Mouse (Mus musculus) hindbrain, postnatal 0 days (tissue): Measurements from ENCODE around the gene Catsperz. TPM values are rescaled to one million over a fixed set of nuclear protein-coding genes. Genes with fewer than 3 reads are reported as not detected.

ENCODE experiments used
- ATAC-seq: fragments of 200-750 bp; cut with Nextera tagmentation; 2 replicates; pipeline ENCODE4 v1.8.0; 2017; ENCODE audit warnings: mild to moderate bottlenecking, moderate TSS enrichment, moderate library complexity
- DNase-seq: peaks from one replicate; pipeline ENCODE4 v3.0.0-alpha.2; 2015; ENCODE audit warnings: low spot score
- H3K27ac ChIP-seq: fragments of 300-500 bp; sonication (generic); 2 replicates; pipeline ENCODE4 v1.5.1; 2014; ENCODE audit warnings: mild to moderate bottlenecking
- H3K27me3 ChIP-seq: fragments of 300-500 bp; sonication (generic); 2 replicates; pipeline ENCODE4 v1.6.1; 2014; ENCODE audit warnings: low read length, mixed read lengths; ENCODE audit not compliant: insufficient read depth
- H3K36me3 ChIP-seq: fragments of 300-500 bp; sonication (generic); 2 replicates; pipeline ENCODE4 v1.6.1; 2014; ENCODE audit warnings: low read length, mixed read lengths; ENCODE audit not compliant: insufficient read depth
- H3K4me1 ChIP-seq: fragments of 300-500 bp; sonication (generic); 2 replicates; pipeline ENCODE4 v1.6.1; 2014; ENCODE audit warnings: antibody characterized with exemption, low read length, mixed read lengths; ENCODE audit not compliant: insufficient read depth
- H3K4me2 ChIP-seq: fragments of 300-500 bp; sonication (generic); 2 replicates; pipeline ENCODE4 v1.6.1; 2014; ENCODE audit warnings: low read depth, mild to moderate bottlenecking, low read length, moderate library complexity, mixed read lengths
- H3K4me3 ChIP-seq: fragments of 300-500 bp; sonication (generic); 2 replicates; pipeline ENCODE4 v1.5.1; 2014; ENCODE audit warnings: low read length
- H3K9ac ChIP-seq: fragments of 300-500 bp; sonication (generic); replicated peaks from 2 replicates; pipeline ENCODE4 v1.6.1; 2014; ENCODE audit warnings: mild to moderate bottlenecking, low read length, moderate library complexity, mixed read lengths
- H3K9me3 ChIP-seq: fragments of 300-500 bp; sonication (generic); 2 replicates; pipeline ENCODE4 v1.6.1; 2016; ENCODE audit warnings: low read length, mixed read lengths
- CTCF ChIP-seq: IDR thresholded peaks from 2 replicates; pipeline ENCODE4 v1.5.1; 2016; ENCODE audit warnings: antibody characterized with exemption, control low read depth, low read depth
- WGBS: fragments of 180-500 bp; shearing (Covaris S2); extraction: QIAGEN DNeasy Blood & Tissue Kit; methylation state at CpG from one replicate; pipeline ENCODE4 v1.1.7; 2014; 5-methylcytosine and 5-hydroxymethylcytosine counted together
- polyA plus RNA-seq: library from polyadenylated mRNA; unstranded; fragments of >200 nt; fragmentation: Nextera tagmentation; extraction: Ambion mirVana; gene quantifications from 2 replicates; pipeline ENCODE4 v1.2.1, GENCODE M21; 2015
- total RNA-seq: library from RNA; depleted of rRNA; stranded (reverse); fragments of >200 nt; gene quantifications from 2 replicates; pipeline ENCODE4 v1.2.3, GENCODE M21; 2014

The Catsperz gene
- total and polyA plus RNA-seq, 2 experiments from 2014 or later = 3.7 TPM; not detected in 1

DNA sequence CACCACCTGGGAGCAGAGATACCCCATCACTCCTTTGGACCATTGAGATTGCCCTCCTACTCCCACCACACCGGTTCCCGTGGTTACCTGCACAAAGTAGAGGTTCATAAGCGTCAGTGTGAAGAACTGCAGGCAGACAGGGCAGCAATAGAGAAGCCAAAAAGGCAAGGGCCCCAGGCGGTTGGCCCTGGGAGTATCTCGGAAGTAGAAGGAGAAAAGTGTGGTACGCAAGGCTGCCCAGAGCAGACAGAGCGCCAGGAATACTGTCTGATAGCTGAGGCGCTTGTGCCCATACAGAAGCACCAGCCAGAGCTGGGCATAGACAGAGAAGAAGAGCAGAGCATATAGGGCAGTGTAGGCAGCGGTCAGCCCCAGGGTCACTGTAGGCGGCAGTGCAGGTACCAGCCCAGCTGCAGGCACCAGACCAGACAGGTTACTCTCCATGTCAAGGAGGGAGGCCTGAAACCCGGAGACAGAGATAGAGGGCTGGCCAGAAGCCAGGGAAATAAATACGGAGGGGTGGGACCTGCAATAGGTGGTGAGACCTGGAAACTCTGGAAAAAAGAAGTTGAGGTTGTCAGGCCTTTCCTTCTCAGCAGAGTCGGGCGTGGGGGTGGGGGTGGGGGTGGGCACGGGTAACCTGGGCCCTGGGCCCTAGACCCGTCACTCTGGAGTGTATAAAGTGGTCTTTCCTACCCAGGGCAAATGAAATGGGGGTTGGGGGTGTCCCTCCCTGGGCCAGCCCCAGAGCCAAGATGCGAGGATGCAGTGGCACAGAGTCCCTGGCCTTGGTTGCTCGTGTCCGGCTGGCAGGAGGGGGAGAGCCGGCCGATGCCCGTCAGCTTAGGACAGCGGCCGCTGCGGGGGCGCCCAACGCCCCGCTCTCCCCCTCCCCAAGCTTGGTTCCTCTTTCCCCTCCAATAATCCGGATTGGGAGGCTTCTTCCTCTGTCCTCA, 15.5 kb upstream of the Catsperz start:
- Histone ChIP-seq H3K27me3 (no peaks in the 10 kb centered on the region), H3K9me3 (no peaks in the 10 kb centered on the region), H3K4me3 (peak overlapping the region; percentile 61), H3K4me2 (peak overlapping the region; percentile 99), H3K27ac (peak overlapping the region; percentile 91), H3K4me1 (peaks cover 24% of the 10 kb centered on the region), H3K36me3 (no peaks in the 10 kb centered on the region), H3K9ac (peak overlapping the region; percentile 80)
- peak; percentile 16; the same call in 1 of the 2 replicates for ATAC-seq
- WGBS = 18% methylated on average over 29 of the region's 29 CpGs
- DNase-seq = no peak
- TF ChIP-seq CTCF = no peak

DNA sequence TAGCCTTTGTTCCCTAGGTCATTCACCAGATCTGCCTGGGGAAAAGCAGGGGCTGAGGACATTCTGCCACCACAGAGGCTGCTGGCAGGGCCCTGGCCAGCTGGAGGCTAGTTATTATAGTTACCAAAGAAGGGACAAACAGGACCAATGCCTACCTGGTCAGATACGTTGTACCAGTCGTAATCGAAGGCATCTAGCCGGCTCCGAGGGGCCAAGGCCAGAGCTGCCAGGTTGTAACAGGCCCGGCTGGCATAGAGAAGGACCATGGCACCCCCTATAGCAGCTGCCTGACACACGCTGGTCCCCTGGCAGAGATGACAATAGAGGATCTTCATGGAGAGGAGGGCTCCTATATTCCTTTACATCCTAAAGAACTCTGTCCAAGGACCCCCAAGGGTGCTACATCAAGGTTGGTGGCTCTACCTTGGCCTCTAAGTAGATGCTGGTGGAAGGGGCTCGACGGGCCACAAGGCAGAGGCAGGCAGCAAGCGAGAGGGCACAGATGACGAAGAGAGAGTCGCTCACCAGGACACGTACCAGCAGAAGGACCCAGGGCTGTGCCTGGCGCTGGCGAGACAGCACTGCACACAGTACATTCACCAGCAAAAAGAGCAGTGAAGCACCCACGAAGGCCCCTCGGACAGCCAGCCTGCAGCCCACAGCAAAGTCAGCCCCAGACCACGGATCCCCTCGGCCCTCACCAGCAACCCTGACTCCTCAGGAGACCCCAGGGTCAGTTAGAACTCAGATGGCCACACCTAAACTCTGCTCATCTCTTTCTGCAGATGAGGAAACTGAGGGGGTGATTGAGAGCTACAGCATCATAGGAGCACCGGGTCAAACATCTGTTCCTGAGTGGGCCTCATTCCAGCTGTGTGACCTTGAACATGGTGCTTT, 14.2 kb upstream of the Catsperz start:
- ATAC-seq (no peak), DNase-seq (no peak)
- peaks cover 24% of the 10 kb centered on the region for H3K4me1 ChIP-seq
- WGBS = 90% methylated on average over 20 of the region's 20 CpGs
- no peak for TF ChIP-seq CTCF
- H3K4me2 ChIP-seq = peak overlapping the region; percentile 99
- H3K27ac ChIP-seq = no peak overlapping the region
- H3K36me3 ChIP-seq = no peaks in the 10 kb centered on the region
- no peaks in the 10 kb centered on the region for H3K27me3 ChIP-seq
- H3K9ac ChIP-seq = 0 out of 2 replicates have a peak overlapping the region, but pooled peaks have one; percentile 6
- no peak overlapping the region for H3K4me3 ChIP-seq
- H3K9me3 ChIP-seq = no peaks in the 10 kb centered on the region

DNA sequence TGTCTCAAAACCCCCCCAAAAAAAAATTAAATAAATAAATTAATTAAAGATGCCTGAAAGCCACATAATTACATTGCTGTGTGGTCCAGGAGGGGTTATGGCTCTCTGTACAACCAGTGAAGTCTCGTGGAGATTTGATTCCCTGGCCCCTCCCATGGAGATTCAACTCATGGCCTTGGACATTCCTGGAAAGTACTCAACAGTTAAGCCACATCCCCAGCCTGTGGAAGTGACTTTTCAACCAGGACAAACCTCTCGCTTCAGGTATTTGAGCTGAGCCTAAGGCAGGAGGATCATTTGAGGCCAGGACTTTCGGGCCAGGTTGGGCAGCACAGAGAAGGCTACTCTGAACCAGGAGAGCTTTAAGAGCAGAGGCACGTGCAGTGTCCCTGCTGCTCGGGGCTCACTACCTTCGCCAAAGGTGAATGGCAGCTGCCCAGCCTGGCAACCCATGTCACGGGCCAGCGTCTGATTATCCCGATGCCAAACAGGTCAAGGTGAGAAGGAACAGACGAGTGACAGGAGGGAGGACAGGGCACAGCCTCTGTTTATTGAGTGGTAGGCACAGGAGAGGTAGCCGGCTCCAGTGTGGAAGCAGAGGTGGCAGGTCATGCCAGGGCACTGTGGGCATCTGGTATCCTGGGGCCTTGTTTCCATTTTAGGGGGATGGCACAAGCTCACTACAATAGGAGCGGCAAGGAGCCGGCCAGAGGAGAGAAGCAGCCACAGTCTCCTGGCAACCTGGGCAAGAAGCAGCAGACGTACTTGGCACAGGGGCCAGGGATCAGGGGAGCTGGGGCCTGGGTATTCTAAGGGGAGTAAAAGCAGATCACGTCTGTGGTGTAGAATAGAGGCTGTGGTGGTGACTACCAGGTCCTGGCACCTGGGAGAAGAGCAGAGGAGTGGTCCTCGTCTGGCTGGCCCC, 12.6 kb upstream of the Catsperz start:
- 64% methylated on average over 16 of the region's 16 CpGs for WGBS
- no peak overlapping the region for H3K27ac ChIP-seq
- no peaks in the 10 kb centered on the region for H3K36me3 ChIP-seq
- H3K4me1 ChIP-seq = peaks cover 29% of the 10 kb centered on the region
- no peaks in the 10 kb centered on the region for H3K9me3 ChIP-seq
- H3K4me3 ChIP-seq = no peak overlapping the region
- no peak overlapping the region for H3K9ac ChIP-seq
- ATAC-seq (no peak), DNase-seq (no peak)
- H3K4me2 ChIP-seq = no peak overlapping the region
- H3K27me3 ChIP-seq = peaks cover 2% of the 10 kb centered on the region
- TF ChIP-seq CTCF = no peak

DNA sequence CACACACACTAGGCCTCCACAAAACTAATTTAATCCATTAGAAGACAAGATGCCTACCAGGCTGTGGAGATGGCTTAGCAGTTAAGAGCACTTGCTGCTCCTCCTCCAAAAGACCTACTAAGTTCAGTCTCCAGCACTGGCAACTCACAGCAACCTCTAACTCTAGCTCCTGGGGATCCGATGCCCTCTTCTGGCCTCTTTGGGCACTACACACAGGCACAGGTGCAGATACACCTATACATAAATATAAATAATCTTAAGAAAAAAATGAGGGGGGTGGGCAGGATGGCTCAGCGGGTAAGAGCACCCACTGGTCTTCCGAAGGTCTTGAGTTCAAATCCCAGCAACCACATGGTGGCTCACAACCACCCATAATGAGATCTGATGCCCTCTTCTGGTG, 11.1 kb upstream of the Catsperz start:
- peaks cover 6% of the 10 kb centered on the region for H3K27me3 ChIP-seq
- DNase-seq (peak; percentile 31), ATAC-seq (no peak)
- no peaks in the 10 kb centered on the region for H3K36me3 ChIP-seq
- H3K4me1 ChIP-seq = peaks cover 26% of the 10 kb centered on the region
- peak; percentile 55 for TF ChIP-seq CTCF
- no peak overlapping the region for H3K27ac ChIP-seq
- 27% methylated on average over 3 of the region's 3 CpGs for WGBS
- no peak overlapping the region for H3K4me2 ChIP-seq
- no peak overlapping the region for H3K4me3 ChIP-seq
- no peak overlapping the region for H3K9ac ChIP-seq
- no peaks in the 10 kb centered on the region for H3K9me3 ChIP-seq

DNA sequence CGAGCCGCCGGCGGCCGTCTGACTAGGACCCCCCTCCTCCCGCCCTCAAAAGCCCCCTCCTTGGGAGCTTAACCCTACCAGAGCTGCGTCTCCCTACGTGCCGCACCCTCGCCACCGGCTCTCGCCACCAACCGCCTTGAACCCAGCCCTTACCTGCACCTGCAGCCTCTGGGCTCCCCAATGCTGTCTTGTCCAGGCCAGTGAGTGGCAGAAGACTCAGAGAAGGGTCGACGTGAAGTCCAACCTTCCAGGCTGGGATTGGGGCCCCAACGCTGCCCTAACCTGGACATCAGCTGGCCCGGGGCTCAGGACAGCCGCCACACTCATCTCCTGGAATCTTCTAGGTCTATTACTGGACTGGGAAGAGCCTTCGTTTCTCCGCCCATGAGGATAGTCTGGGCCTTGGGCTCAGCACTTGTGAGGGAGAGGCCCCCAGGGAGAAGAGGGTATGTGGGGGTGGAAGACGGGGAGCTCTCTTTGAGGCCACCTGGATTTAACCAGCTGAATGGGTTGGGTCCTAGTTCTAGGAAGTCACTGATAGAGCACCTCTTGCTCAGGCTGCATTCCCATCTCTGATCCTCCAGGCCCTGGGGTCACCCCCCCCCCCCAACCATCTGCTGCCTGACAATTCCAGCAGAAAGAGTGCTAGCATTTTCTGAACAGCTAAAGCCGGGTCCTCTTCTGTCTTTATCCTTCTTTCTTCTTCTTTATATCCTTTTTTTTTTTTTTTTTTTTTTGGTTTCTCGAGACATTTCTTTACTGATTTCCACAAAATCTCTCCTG, 9.2 kb upstream of the Catsperz start, which contains the start of gene Kcnk4:
Kcnk4 (minus strand) TSS at position 321 of the 783 bp plus-strand sequence.
- Histone ChIP-seq H3K27ac (peak within 1 kb of the TSS; percentile 41; the same call in 1 of the 2 replicates), H3K4me2 (peak within 1 kb of the TSS; percentile 67), H3K9ac (peak within 1 kb of the TSS; percentile 60), H3K36me3 (no peaks in the 10 kb centered on the region), H3K9me3 (no peaks in the 10 kb centered on the region), H3K4me3 (peak within 1 kb of the TSS; percentile 47), H3K27me3 (peaks cover 6% of the 10 kb centered on the region), H3K4me1 (peaks cover 15% of the 10 kb centered on the region)
- no peak for DNase-seq
- TF ChIP-seq CTCF = no peak
- 7% methylated on average over 23 of the region's 23 CpGs for WGBS
- 0 out of 2 replicates have a peak, but pooled peaks have one; percentile 36 for ATAC-seq
